Mouse (Mus musculus): ENCODE results near the gene Comtd1.

The Comtd1 gene

GRCm38 (mm10) chr14:21848166-21849154, at the start of gene Comtd1:
Gene Comtd1, minus strand, starts transcription at chr14:21848977.
- DNase-seq, result peak; percentile 85 to 94

GRCm38 (mm10) chr14:21892341-21892659, 43.5 kb upstream of the Comtd1 start:
- no peak for DNase-seq

DNA sequence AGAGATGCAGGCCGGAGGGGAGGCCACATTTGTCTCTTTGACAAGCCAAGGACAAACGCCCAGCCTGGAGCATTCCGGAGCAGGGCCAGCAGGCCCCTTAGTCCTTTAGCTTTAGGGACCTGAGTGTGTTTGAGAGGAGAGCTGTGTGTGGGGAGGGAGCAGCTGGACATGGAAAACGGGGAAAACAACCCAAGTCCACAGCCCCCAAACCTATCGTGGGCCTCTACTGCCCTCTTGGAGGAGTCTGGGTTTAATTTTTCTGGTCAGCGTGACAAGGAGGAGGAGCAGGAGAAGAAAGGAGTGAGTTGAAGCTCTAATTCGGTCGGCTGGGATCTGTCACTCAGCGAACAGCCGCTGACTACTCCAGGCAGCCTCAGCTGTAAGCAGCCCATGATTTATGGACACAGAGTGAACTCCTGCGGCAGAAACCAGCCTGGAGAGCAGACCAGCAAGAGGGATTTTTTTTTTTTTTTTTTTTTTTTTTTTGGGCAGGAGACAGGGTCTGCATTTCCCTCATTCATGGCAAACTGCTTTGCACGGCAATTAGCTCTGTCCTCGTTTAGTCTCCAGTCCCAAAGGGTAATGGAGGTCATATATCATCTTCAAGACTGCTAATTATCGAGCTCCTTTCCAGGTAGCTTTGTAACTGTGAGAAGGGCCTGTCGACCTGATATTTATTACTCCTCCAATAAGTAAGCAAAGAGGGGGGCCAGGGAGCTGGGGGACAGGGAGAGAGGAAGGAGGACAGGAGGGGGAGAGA, 43.0 kb upstream of the Comtd1 start:
- DNase-seq, result no peak

DNA sequence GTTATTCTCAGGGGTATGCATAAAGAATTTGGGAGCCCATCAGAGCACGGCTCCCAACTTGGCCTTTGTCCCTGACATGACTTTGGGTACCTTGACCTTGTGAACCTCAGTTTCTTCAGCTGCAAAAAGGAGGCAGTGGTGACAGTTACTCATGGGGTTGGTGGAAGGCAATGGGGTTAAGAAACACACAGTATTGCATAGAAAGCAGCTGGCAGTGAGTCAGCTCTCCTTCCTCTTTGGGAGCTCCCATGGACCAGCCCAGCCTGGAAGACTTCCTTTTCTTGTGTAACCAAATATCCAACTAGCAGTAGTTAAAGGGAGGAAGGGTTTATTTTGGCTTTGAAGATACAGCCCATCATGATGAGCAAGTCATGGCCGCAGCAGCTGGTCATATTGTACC, 41.7 kb upstream of the Comtd1 start:
- no peak for DNase-seq

- no peak for DNase-seq
Observed at GRCm38 (mm10) chr14:21866816-21867215, 18.0 kb upstream of the Comtd1 start.

DNA sequence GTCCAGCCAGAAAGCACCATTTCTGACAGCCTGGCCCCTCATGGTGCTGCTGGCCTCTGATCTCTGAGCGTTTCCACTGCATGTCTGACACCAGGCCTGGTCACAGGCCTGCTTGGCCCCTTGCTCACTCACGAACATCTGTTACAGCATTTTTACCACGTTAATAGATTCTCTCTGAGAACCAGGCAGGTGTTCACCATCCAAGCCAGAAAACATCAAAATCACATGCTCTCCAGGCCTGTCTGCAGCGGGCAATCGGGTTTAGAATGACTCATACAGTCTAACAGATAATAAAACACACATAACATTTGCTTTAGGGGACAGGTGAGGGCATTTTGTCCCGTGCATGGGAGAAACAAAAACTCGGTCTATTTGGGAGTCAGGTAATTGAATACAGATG, 17.5 kb upstream of the Comtd1 start:
- no peak for DNase-seq

DNA sequence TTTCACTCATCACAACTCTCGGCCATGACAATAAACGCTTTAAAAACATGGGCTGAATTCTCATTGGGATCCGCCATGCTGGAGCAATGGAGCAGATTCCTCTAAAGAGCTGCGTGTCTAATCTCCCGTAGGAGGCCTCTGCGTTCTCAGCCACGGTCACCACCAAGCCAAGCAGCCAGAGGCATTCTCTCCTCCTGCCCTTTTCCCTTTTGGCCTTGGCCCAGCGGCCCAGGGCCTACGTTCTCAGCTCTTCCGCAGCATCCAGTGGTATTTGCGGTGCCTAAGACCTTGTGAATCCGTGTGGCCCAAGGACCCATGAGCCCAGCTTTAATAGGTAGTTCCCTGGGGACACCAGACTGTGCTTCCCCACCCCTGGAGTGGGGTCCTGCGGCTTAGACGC, 8.1 kb upstream of the Comtd1 start:
- no peak for DNase-seq

DNA sequence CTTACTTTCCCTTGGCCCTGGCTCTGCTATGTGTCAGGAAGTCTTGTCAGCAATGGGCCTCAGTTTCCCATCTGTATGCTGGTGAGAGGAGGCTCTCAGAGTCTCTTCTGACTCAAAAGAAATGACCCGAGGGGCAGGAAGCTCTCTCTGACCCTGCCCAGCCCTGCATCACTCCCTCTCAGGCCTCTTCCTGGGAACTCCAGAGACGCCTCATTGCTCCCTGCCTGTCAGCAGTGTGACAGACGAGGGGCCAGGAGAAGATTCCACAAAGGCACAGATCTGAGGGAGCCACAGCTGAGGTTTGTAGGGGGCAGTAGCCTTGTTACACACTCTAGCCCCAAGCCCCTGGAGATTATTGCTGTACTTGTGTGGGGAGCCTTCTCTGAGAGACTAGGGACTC, 7.2 kb upstream of the Comtd1 start:
- no peak for DNase-seq

GRCm38 (mm10) chr14:21854271-21854670, 5.5 kb upstream of the Comtd1 start:
- DNase-seq, result no peak

DNA sequence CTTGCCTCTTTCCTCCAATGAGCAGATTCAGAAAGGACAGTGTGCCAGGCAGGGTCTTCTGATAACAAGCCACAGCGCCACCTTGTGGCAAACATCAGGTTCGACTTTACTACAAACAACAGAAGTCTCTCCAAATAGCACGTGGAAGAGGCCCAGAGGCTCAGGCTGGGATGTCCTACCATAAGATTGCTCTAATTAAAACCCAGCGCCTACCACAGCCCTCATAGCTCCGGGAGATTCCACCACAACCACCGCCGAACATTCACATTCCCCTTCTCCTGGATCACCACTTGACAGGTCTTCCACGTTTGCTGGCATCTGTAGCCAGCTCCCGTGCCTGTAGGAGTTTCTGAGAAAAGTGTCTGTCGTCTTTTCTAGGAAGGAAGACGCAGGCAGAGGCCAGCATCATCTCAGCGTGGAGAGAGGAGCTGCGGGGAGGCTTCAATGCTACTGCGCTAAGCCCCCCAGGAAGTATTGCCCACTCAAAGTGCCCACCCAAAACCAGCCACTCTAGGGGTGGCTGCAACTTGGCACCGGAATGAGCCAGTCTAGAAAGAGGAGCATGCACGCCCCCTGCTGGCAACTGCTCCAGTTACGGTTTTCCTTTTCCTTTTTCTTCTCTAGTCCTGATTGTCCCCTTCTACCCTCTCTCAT, 4.8 kb upstream of the Comtd1 start:
- DNase-seq, result peak; percentile 42 to 70

- no peak for DNase-seq
Observed at GRCm38 (mm10) chr14:21851996-21852791, 3.4 kb upstream of the Comtd1 start.

DNA sequence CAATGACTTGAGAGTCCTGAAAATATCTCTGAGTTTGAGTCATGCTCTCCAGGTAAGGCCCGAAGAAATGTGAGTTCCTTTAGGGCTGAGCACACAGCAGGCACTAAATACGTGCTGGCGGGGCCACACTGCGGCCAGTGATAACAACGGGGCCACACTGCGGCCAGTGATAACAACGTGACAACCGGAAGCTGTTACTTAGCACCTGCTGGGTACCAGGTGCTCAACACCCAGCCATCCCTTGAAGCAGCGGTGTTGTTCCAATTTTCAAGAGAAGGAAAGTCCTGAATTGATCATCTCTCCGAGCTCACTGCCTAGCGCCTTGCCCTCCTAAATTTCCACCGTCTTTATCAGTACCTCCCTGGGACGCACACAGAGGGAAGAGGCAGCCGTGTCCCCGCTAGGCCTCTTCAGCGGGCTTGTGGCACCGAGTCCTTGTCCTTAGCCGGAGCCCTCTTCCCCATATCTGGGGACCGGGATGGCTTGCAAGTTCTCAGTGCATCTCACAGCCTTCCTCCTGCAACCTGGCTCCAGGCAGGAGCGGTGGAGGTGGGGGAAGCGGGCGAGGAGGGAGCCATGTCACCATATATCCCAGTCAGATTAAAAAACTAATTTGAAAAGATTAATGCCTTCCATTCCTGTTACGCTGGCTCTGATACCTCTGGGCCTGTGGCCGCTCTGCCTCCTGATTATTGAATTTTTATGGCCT, 1.8 kb upstream of the Comtd1 start:
- no peak for DNase-seq

DNA sequence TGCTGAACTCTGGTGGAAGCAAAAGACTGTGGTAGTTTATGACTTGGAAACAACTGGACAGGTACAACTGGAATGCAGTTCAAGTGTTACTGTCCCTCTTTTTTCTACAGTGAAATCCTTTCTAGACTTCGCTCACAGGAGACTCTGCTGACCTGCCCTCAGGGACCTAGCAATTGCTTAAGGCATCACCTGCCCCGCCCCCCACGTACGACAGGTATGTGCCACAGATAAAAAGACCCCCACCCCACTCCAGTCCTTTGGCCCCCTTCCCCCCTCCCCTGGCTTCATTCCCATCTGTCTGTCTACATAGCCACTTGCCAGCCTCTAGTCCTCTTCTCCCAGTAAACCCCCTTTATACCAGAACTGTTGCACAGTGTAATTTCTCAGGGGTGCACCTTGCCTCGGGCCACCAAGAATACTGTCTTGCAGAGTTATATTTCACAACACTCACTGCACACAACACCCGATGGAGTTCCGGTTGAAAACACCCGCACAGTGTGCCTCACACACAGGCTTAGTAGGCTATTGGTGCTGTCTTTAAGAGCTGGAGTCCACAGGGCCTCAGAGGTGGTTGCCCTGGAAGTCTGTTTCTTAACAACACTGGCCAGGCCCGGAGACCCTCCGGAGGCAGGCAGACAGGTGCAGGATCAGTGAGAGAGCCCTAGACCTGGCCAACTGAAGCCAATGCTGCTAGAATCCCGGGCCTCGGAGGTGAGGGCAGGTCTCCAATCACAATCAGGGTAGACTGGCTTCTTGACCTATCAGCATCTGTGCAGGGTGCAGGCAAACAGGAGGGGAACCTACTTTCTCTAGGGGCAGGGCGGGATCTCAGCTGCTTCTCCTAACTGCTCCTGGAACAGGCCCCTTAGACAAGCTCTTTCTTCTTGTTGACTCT, 994 bp upstream of the Comtd1 start:
- DNase-seq, result no peak

DNA sequence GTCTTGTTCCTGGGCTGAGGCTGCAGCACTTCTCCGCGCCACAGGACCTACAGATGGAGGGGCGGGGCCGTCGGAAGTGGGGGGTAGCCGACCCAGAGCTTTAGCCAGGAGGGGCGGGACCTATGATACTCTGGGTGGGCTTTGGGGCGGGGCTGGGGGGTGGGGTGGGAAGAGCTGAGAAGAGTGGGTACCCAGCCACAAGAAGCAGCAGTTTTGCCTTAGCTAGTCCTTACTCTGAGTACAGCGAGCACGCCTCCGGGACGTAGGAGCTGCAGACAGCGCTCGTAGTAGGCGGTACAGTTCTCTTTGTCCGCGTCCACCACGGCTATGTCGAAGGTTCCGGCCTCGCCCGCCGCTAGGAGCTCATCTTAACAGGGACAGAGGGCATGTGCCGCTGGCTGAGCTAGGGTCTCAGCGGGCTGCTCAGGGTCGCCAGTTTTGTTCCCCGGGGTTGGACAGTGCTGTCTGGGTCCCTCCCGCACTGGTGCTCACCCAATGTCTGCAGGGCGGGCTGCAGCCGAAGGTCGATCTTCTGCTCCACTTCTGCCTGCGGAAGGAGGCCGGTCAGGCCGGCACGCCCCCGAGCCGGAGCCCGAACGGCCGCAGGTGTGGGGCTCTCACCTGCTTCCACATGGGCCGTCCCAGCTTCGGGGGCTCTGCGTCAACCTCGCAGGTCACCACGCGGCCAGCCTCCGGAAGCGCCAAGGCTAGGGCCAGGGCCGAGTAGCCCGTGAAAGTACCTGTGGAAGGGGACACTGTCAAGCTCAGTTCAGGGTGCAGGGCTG, 1.2 kb downstream of the Comtd1 start:
- DNase-seq, result peak; percentile 35 to 42

DNA sequence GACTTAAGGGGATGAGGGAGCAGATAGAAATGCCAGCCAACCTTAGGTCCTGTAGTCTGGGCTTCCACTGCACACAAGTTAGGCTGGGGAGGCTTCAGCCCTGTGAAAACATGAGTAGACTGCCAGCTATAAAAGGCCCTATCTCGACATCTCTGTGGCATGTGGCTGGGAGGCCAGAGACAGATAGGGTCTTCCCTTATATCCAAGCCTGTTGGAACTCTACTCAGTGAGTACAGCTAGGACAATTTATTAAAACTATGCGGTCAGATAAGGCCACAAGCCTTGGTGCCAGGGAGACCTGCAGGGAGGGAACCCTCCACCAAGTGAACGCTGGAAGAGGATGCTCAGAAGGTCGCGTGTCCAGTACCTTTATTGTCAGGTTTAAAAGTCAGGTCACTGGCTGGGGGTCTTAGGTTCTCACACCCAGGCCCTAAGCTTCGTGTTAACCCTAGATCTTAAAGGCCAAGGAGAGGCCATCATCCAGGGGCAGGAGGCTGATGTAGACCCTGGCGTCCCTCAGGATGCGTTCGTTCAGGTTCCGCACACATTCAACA, 1.9 kb downstream of the Comtd1 start:
- no peak for DNase-seq

DNA sequence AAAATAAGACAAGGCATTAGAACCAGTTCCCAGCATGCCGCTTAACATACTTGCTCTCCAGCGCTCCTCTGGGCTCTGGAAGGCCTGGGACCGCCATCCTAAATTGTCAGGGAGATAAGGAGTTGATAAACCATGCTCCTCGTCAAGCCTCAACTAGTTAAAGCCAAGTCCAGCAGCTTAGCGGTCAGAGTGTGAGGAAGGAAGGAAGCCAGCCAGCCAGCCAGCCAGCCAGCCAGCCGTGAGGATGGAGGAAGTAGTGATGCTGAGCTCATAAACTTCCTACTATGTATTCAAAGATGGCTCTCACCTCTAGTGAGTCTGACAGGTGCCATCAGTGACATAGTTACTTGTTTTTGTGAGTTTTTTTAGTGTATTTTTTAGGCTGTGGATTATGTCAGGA, 5.5 kb downstream of the Comtd1 start:
- no peak for DNase-seq

DNA sequence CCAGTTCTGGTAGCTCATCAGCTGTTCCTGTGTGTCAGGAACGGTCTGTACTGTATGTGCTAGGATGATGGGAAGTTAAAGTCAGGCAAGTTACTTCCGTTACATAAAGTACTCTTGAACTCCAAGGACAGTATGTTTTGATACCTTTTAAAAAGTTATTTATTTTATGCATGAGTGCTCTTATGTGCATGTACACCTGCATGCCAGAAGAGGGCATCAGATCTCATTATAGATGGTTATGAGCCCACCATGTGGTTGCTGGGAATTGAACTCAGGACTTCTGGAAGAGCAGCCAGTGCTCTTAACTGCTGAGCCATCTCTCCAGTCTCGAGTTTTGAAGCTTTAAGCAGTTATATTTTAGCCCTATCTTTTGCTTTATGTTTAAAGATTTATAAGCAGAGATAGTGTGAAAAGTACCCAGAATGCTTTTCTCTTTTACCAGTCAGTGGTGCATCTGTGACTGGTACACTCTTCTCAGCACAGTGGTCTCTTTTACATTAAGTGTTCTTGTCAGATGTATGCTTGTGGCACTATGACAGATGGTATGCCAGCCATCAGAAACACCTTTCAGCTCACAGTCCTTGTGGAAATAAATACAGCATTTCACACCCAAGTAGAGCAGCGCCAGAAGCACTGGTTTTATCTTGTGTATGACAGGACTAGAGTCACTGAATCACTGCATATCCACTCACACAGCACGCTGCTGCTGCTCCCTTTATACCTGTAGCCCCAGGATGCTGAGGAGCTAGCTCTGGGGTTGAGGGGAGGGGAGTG, 6.8 kb downstream of the Comtd1 start:
- no peak for DNase-seq

- no peak for DNase-seq
Observed at GRCm38 (mm10) chr14:21838336-21839017, 10.3 kb downstream of the Comtd1 start.

Data from spleen, adult 18-20 months (tissue).